Mouse (Mus musculus) kidney, postnatal 4 days (tissue): ENCODE measurements around the gene Clic1.
"Not testable (repeated sequence)": the region's sequence is repeated elsewhere in the genome, so short reads cannot be mapped to it uniquely, and the experiment has no call there.

ENCODE experiments used
- DNase-seq, 2 experiments: peaks; one replicate each; pipeline ENCODE4 v3.0.0; 2021; ENCODE audit warnings: mixed read lengths in 2 of 2

The Clic1 gene

GRCm38 (mm10) chr17:35049561-35050016 is at the start of gene Clic1:
Gene Clic1, plus strand, starts transcription at chr17:35049966.
- DNase-seq: peak; percentile 78 to 86

GRCm38 (mm10) chr17:35000717-35001451 is 48.9 kb upstream of the Clic1 start, which contains the start of gene Vars:
Gene Vars, plus strand, starts transcription at chr17:35000987.
- DNase-seq: peak; percentile 90 to 94

GRCm38 (mm10) chr17:35001452-35002152 is 48.2 kb upstream of the Clic1 start:
- DNase-seq: peak; percentile 48 to 64

GRCm38 (mm10) chr17:35002153-35002865 is 47.5 kb upstream of the Clic1 start:
- DNase-seq: peak in 1 of 2 experiments; percentile 25

GRCm38 (mm10) chr17:35003022-35003838 is 46.5 kb upstream of the Clic1 start:
- no peak for DNase-seq

- no peak for DNase-seq
Measured at GRCm38 (mm10) chr17:35004075-35004717, 45.6 kb upstream of the Clic1 start.

- no peak for DNase-seq
Measured at GRCm38 (mm10) chr17:35005158-35005557, 44.6 kb upstream of the Clic1 start.

GRCm38 (mm10) chr17:35005902-35006301 is 43.9 kb upstream of the Clic1 start:
- not testable (repeated sequence) for DNase-seq

GRCm38 (mm10) chr17:35007387-35007991 is 42.3 kb upstream of the Clic1 start:
- no peak for DNase-seq

DNA sequence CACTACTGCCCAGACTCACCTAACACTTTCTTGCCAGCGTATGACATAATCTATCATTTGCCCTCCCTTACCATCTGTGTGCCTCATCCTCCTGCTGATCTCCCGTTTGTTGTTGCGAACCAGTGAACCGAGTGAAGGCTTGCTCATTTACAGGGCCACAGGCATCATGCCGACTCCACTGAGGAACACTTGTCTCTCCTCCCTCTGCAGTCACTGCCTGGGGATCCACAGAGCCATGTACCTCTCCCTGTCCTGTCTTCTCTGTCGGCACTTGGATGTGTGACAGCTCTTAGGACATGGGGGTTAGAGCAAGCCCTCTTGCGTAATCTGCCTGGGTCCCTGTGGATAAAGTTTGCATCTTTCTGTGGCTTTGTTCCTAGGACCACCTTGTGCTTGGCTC is 40.2 kb upstream of the Clic1 start:
- DNase-seq: no peak

- DNase-seq: no peak
Measured at GRCm38 (mm10) chr17:35011440-35011839, 38.3 kb upstream of the Clic1 start.

DNA sequence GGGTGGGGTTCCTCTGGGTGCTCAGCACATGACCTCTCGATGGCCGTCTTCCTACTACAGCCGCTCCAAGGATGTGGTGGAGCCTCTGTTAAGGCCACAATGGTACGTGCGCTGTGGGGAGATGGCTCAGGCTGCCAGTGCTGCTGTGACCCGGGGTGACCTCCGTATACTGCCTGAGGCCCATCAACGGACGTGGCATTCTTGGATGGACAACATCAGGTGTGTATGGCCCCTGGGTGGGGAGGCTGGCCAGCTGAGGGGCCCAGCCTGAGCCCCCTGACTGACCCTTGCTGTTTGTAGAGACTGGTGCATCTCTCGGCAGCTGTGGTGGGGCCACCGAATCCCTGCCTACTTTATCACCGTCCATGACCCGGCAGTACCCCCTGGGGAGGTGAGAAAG is 37.3 kb upstream of the Clic1 start:
- DNase-seq: no peak

- no peak for DNase-seq
Measured at GRCm38 (mm10) chr17:35013221-35013620, 36.5 kb upstream of the Clic1 start.

DNA sequence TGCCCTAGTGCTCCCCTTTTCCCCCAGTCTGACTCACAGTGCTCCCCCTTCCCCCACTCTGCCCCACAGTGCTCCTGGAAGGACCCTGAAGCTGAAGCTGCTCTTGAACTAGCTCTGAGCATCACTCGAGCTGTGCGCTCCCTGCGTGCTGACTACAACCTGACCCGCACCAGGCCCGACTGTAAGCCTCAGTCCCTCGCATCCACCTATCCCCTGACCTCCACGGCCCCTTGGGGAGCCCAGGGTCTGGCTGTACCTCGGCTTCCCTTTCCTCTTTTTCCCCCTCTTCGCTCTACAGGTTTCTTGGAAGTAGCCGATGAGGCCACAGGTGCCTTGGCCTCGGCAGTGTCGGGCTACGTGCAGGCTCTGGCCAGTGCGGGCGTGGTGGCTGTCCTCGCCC is 34.5 kb upstream of the Clic1 start:
- DNase-seq: no peak

GRCm38 (mm10) chr17:35016376-35016775 is 33.4 kb upstream of the Clic1 start, which contains the start of gene Vwa7:
Gene Vwa7, plus strand, starts transcription at chr17:35016579.
- peak; percentile 56 to 74 for DNase-seq

DNA sequence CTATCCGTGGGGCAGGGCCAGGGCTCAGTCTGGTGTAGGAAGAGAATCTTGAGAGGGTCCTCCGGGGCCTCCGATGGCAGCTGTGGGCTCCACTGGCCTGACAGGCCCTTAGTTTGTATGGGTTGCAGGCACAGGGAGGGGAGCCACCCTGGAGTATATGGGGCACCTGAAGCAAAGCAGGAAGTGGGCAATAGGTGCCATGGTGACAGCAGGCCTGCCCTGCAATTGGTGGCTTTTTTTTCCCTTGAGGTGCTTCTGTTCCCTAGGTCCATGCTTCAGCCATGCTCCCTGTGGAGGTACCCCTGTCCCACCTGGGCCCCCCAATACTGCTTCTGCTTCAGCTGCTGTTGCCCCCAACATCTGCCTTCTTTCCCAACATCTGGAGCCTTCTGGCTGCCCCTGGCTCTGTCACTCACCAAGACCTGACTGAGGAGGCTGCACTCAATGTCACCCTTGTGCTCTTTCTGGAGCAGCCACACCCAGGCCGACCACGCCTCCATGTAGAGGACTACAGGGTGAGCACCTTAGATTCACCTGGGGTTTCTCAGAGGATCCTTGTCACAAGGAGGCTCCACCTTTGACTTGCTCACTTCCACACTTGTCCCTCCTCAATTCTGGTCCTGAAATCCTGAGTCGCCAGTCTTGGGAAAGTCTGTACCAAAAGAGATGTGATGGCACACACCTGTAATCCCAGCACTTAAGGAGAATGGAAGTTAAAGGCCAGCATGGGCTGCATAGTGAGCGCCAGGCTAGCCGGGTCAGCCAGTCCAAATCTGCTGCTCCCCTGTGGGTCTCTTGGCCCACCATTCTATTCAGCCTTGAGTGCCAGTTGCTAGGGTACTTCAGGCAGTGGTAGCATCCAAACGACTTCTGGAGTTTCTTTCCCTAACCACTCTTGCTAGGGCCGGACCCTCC is 32.7 kb upstream of the Clic1 start:
- no peak for DNase-seq

DNA sequence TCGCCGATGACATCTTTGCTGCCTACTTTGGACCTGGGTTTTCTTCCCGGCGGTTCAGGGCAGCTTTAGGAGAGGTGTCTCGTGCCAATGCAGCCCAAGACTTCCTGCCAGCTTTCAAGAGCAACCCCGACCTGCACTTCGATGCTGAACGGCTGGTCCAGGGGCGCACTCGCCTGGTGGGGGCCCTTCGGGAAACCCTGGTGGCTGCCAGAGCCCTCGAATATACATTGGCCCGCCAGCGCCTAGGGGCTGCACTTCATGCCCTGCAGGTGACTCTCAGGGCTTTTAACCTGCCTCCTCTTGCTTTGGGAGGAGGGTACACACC is 32.1 kb upstream of the Clic1 start:
- DNase-seq: no peak

GRCm38 (mm10) chr17:35018171-35018570 is 31.6 kb upstream of the Clic1 start:
- DNase-seq: no peak

DNA sequence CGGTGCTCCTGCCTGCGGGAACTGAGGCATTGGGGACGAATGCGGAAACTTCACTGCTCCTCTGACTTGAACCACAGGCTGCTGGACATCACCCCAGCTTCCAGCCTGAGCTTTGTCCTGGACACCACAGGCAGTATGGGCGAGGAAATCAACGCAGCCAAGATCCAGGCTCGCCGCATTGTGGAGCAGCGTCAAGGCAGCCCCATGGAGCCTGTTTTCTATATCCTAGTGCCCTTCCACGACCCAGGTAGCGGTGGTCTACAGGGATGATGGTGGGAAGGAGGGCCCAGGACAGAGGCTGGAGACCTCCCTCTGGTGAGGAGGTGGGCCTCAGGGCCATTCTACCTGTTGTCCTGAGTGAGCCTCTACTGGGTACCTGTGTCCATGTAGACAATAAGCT is 29.9 kb upstream of the Clic1 start:
- DNase-seq: no peak

- DNase-seq: no peak
Measured at GRCm38 (mm10) chr17:35020551-35020950, 29.2 kb upstream of the Clic1 start.
